Mouse (Mus musculus) cerebellum, adult 11 months (tissue): ENCODE measurements around the gene Zfp280d.
"Not testable (repeated sequence)": the region's sequence is repeated elsewhere in the genome, so short reads cannot be mapped to it uniquely, and the experiment has no call there.

Experiments used
- DNase-seq: peaks from one replicate; pipeline ENCODE4 v3.0.0; 2022

Gene Zfp280d

DNA sequence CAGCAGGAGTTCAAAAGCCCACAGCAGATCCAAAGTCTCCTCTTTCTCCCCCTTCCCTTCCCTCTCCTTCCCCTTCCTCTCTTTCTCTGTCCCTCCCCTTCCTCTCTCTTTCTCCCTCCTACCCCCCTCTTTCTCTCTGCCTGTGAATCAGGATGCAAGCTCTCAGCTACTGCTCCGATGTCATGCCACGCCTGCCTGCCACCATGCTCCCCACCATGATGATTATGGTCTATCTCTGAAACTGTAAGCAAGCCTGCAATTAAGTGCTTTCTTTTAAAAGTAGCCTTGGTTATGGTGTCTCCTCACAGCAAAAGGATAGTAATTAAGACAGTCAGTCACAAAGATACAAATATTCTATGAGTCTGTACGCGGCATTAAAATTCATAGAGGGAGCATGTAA, 100.3 kb downstream of the Zfp280d start:
- no peak for DNase-seq

DNA sequence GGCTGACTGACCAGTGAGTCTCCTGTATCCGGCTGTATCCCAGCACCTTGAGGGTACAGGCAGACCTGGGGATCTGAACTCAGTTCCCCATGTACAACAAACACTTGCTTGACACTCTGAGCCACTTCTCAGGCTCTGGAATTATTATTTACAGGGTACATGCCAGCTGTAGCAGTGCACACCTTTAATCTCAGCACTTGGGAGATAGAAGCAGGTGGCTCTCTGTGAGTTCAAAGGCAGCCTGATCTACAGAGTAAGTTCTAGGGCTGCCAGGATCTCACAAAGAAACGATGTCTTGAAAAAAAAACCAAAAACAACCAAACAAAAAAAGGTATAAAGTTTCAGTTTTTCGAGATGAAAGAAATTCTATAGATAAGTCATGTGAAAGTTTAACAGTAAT, 101.0 kb downstream of the Zfp280d start:
- DNase-seq, result no peak

DNA sequence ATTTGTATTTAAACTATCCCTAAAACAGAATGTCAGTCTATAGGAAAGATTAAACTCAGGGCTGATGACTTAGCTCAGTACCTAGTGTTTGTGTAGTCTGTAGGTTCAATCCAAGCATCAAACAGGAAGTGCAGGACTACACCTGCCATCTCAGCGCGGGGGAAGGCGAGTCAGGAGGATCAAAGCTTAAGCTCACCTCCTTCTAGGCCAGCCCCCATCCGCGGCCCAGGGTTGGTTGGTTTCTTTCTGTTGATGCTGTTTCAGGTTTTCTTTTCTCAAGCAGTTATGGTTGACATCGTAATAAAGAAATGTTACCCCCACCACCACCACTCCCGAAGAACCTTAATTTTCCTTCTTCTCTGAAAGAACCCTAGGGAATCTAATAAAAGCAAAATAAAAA, 111.1 kb downstream of the Zfp280d start:
- DNase-seq, result no peak

DNA sequence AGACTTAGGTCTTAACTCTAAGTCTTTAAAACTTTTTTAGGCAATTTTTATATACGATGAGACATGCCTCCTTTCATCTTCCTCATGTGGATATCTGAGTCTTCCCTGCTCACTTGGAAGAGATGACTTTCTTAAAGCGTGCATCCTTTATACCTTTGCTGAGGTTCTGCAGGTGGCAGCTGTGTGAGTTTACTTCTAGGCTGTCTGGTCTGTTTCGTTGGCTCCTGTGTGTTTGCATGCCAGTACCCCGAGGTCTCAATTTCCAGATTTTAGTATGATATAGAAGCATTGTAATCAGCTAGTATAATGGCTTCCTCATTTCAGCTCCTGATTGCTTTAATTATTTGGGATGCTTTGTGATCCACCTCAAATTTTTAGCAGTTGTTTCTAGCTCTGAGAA, 114.3 kb downstream of the Zfp280d start:
- no peak for DNase-seq

DNA sequence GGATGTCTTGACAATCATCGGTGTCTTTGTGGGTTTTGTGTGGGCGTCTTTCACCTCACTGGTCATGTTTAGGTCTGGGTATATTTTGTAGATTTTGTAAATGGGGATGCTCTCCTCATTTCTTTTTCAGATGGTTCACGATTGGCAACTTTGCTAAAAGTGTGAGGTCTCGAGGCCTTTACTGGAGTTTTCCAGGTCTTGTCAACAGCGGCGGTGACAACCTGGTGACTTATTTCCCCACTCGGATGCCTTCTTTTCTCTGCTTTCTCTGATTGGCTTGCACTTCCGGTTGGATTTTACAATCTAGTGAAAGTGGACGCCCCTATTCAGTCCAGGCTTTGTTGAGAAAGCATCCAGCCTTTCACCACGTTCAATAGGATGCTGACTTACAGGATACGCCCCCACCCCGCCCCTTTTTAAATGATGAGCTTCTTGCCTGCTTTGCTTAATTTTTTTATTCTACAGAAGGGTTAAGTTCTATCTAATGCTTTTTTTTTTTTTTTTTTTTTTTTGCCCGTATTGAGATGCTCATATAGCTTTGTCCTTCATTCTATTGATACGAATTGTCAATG, 114.9 kb downstream of the Zfp280d start:
- no peak for DNase-seq

DNA sequence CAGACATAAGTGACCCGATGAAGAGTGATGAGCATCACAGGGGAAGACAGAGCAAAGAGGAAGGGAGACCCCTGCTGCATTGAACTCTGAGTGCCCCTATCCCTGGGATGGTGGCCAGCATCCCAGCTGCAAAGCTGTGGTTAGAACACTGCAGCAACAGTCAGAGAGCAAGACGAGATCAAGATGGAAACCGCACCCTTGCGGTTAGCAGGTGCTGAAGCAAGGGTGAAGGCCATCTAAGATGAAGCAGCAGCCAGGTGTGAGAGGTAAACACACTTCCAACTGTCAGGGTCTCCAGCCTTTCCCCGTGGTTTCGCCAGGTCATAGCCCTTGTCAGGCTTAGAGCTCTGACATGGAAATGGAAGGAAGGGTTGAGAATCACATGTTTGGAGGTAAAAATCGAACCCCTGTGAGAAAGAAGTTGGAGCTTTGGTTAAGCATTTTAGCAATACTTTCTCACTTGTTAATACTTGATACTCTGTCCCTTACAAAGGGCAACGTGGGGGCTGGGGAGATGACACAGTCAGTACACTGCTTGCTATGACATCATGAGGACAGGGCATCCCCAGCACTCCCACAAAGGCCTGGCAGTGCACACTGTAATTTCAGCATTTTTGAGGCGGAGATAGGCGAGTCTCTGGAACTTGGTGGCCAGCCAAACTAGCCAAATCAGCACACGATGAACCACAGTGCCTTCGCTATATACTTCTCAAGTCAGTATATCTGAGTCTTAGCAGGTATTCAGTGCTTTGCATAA, 115.8 kb downstream of the Zfp280d start:
- DNase-seq, result no peak

DNA sequence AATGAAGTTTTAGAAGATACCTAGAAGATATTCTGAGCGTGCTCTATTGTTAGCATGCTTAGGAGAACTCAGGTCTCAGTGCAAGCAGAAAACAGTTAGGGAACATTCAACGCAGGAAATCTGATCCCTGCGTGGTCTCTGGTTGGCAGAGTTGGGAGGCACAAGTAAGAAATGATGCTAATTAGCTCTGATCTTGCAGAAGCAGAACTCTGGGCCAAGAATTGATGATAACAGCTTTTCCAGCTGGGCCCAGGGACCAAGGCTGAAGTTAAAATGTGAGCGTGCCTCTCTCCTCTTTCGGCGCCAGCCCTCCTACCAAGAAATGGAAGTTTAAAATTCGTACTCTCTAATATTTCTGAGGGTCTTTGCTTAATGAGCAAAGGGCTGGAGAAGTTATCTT, 118.0 kb downstream of the Zfp280d start:
- no peak for DNase-seq

DNA sequence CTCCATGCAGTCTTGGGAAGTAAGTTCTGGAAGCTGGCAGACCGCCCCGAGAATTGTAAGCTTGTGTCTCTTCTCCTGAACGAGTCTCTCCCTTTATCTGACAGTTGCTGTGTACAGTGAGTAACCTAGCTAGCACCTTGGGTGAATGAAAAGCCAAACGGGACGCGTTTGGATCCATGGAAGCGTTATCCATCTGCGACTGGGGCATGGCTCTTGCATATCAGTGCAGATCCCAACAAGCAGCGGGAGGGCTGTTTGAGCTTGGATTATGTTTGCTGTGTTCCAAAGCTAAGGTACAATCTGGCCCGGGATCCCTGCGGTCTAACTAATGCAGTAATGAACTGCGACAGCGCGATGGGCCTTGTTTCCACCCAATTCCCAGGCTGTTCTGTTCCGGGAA, 118.6 kb downstream of the Zfp280d start:
- DNase-seq, result peak; percentile 29

DNA sequence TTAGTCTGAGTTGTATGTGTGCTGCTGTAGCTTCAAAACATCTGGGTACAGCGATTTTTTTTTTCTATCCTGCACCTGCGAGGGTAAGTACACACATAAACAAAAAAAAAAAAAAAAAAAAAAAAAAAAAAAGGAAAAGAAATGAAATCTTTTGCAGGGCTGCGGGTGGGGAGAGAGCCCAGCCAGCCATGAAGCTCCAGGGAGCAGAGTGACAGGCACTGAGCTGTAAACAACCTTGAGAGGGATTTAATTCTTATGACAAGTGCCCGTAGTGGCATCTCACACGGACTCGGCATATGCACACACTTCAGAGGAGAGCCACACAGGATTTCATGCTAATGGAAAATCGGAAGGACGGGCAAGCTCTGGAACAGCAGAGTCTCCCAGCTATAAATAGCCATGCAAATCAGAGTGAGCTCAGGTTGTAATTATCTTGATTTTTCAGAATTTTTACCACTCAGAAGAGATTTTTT, 119.2 kb downstream of the Zfp280d start:
- DNase-seq, result no peak

DNA sequence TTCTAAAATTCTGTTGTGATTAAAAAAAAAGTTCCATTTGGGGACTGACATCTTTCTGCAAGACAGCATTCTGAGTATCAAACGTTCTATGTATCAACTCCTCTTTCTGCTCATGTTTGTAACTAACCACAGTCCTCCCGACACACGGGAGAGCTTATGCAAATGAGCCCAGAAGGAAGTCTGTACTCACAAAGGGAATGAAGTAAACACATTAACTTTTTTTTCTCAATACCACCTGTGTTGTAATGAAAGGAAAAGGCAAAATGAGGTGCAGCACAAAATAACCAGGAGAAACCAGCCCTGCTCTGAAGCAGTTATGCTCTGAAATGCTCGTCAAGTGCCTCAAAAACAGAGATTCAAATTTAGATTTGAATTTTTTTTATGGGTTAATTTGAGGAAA, 125.5 kb downstream of the Zfp280d start:
- DNase-seq, result no peak

DNA sequence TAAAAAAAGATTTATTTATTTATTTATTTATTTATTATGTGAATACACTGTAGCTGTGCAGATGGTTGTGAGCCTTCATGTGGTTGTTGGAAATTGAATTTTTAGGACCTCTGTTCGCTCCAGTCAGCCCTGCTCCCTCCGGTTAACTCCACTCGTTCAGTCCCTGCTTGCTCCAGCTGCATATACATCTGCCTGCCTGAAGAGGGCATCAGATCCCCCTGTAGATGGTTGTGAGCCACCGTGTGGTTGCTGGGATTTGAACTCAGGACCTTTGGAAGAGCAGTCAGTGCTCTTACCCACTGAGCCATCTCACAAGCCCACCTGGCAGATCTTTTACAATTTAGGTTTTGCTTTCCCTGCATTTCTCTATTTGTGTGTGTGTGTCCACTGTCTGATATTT, 127.1 kb downstream of the Zfp280d start:
- not testable (repeated sequence) for DNase-seq

DNA sequence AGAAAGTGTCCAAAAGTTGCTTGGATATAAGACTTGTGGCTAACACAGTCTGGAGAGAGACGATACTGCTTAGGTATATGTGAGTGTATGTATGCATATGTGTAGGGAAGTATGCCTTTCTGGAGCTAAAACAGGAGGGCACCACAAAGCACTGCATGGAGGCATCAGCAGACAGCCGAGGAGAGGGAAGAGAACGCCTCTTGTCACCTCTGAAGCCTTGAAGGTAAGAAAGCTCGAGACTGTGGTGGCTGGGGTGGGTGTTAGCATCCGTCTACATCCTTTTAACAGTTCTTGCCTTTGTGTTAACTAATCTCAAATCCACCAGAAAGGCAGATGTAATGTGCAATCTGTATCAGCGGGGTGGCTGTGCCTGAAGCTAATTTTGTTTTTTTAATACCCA, 128.8 kb downstream of the Zfp280d start:
- DNase-seq, result no peak

DNA sequence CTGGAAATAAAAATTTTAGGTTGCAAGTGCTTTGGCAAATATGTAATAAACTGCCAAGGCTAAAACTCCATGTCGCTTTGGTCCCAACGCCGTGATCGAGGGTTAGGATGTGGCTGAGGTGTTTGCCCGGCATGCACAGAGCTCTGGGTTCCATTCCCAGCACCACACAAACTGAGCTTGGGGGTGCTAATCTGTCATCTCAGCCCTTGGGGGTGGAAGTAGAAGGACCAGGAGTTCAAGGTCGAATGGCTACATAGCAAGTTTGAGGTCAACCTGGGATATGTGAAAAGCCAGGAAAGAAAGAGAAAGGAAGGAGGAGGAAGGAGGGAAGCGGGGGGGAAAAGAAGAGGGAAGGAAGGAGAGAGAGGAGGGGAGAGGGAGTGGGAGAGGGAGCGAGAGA, 129.8 kb downstream of the Zfp280d start:
- no peak for DNase-seq

DNA sequence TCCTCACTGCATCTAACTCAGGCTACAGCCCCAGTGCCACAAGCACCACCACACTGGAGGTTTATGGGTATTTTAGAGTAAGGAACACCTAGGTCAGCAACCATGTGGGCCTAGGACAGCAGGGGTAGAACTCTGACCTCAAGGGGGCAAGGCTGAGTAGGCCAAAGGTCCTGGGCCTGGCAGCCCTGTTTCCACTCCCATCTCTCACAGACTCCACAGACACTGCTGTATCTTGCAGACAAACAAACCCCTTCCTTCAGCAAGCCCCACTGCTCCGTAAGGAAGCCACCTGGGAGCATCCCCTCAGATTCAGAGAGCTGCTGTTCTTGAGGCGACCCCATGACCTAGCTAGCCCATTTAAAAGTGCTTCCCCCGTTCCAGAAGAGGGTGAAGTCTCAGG, 130.3 kb downstream of the Zfp280d start:
- no peak for DNase-seq

DNA sequence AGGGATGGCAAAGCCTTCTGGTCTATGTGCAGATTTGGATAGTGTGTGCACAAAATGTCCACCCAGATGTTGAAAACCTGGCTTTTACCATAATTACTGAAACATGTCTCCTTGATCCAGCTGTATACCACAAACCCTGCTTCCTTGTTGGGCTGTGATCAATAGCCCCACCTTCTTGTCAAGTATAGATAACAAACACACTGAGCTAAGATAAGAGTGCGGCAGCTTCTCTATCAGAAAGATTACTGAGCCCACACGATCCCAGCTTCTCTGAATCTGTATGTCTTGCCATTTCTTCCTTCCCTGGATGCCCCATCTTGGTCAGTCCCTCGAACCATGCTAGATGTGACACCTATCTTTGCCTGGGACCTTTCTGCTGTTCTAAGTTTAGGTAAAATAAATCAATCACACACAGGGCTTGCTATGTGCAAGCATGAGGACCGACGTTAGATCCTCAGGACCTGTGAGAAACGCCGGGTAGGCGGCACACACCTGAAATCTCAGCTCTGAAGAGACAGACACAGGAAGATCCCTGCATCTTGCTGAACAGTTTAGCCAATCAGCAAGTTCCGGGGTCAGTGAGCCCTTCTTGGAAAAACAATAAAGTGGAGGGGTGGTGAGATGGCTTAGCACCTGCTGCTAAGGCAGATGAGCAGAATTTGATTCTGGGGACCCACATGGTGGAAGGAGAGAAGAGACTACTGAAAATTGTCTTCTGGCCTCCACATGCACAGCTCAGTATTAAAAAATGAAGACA, 131.4 kb downstream of the Zfp280d start:
- no peak for DNase-seq

DNA sequence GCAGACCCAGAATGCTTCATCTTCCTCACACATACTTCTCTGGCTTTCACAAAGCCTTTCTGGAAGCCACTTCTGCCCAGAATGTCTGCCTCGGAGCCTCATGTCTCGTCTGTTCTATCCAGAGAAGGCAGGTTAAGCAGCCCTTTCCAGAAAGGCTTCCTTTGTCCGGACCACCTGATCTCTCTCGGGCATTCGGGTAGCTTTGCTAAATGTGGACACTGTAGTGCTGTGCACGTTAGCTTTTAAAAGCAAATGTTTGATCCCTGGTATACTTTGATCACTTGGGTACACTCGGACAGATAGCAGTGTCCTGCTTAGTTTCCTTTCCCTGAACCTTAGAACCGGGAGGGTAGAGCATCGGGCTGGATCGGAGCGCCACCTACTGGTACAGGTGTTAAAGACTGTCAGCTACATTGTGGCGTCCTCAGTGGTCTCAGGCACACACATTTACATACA, 133.5 kb downstream of the Zfp280d start:
- peak; percentile 67 for DNase-seq

DNA sequence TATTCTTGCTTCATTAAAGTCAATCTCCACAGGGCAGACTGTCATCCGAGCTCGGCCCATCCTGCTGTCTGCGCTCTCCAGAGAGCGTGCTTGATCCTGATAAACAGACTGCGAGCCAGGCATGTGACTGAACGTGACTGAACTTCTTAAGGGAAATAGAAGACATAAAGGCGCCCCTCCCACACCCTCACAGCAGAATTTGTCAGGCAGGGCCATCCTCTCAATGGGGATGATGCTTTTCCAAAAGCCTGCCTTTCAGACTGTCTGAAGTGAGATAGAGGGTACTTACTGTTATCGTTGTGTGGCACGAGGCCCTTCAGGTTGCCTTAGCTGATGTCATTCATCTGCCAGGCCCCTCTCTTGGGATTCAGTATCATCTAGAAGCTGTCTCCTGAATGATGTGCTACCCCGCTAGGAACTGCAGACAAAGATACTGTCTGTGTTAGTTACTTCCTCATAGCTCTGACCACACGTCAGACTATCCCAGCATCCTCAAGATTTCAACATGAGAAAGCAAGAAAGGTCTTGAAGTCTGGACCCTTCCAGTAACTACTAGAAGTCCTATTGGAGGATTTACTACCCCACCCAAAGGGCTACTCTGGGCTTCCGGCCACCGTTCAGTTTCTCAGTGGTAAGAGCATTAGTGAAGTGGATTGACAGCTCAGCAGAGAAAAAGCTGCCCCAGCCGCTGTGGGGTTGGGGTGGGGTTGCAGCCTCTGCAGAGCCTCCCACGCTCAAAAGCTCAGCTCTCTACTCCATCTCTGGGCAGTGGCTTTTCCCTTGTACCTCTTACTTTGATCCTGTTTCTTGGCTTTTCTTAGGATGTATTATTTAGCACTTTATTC, 134.9 kb downstream of the Zfp280d start:
- DNase-seq, result no peak

DNA sequence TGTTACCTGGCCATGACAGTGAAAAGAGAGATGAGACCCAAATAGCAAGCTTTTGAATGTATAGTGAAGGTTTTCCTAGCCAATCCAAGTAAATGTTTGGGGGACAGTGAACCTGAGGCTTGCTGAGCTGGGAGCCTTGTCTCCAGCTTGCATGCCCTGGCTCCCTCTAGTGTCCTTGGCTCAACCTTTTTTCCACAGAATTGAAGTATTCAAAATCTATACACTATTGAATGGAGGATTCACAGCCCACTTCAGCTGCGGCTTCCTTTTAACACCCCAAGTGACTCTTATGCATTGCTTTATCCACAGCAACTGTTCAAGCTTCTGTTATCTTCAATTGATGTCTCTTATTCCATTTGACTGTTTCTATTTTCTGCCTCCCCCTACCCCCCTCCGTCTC, 137.1 kb downstream of the Zfp280d start:
- no peak for DNase-seq
